Mouse (Mus musculus): ENCODE measurements around the gene Olfr1192-ps1.
"Not testable (repeated sequence)": the region's sequence is repeated elsewhere in the genome, so short reads cannot be mapped to it uniquely, and the experiment has no call there.

Olfr1192-ps1 gene

GRCm38 (mm10) chr2:88648209-88648608, at the start of gene Olfr1192-ps1:
Olfr1192-ps1 (plus strand) TSS chr2:88648509.
- DNase-seq (ENCODE audit: low spot score) = no peak

- DNase-seq (ENCODE audit: low spot score) = not testable (repeated sequence)
Observed at GRCm38 (mm10) chr2:88640242-88640641, 8.1 kb upstream of the Olfr1192-ps1 start, which contains the start of gene Olfr1191-ps1. Olfr1191-ps1 (plus strand) TSS chr2:88640542.

GRCm38 (mm10) chr2:88675328-88675727, 27.0 kb downstream of the Olfr1192-ps1 start, which contains the start of gene Olfr1193:
Olfr1193 (plus strand) TSS chr2:88675628.
- DNase-seq (ENCODE audit: low spot score) = not testable (repeated sequence)

GRCm38 (mm10) chr2:88689087-88689486, 40.8 kb downstream of the Olfr1192-ps1 start, which contains the start of gene Olfr1195:
Olfr1195 (minus strand) TSS chr2:88689187.
- DNase-seq (ENCODE audit: low spot score) = no peak

GRCm38 (mm10) chr2:88704497-88704896, 56.2 kb downstream of the Olfr1192-ps1 start, which contains the start of gene Olfr1196:
Olfr1196 (minus strand) TSS chr2:88704597.
- no peak for DNase-seq (ENCODE audit: low spot score)
